Mouse (Mus musculus) brown adipose tissue, adult 24 weeks (tissue): ENCODE measurements around the gene Cebpg. TPM values are rescaled to one million over a fixed set of nuclear protein-coding genes. Genes with fewer than 3 reads are reported as not detected.

Experiments used
- H3K27ac ChIP-seq: fragments of 200-500 bp; replicated peaks from 2 replicates; pipeline ENCODE4 v1.5.1; 2012; ENCODE audit warnings: low read depth, mild to moderate bottlenecking, low read length
- H3K4me1 ChIP-seq: fragments of 200-500 bp; 2 replicates; pipeline ENCODE4 v1.6.1; 2012; ENCODE audit warnings: low read length, mixed read lengths; ENCODE audit not compliant: control insufficient read depth, insufficient read depth, insufficient read length
- H3K4me3 ChIP-seq: fragments of 200-500 bp; 2 replicates; pipeline ENCODE4 v1.5.1; 2012; ENCODE audit warnings: low read depth, mild to moderate bottlenecking, low read length, moderate library complexity; ENCODE audit not compliant: insufficient read depth
- polyA plus RNA-seq: library from polyadenylated mRNA; stranded (reverse); fragments of >200 nt; gene quantifications from 2 replicates; pipeline ENCODE4 v1.2.4, GENCODE M21; 2012; ENCODE audit not compliant: missing spikeins, insufficient read depth, insufficient read length

Cebpg gene
- polyA plus RNA-seq, 1 experiment = 53.7 TPM

DNA sequence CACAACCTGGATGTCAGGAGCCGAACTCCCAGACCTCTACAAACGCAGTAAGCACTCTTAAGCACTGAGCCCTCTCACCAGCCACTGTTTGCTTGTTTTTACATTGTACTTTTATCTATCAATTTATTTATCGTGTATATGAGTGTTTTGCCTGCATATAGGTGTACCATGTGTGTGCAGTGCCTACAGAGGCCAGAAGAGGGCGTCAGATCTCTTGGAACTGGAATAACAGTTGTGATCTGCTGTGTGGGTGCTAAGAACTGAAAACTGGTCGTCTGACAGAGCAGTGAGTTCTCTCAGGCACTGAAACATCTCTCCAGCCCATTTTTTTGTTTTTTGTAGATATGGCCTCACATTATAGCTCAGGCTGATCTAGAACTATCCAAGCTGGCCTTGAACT lies 3.1 kb upstream of the Cebpg start:
- peaks cover 4% of the 10 kb centered on the region; the same call in 1 of the 2 replicates for H3K4me1 ChIP-seq
- no peak overlapping the region for H3K27ac ChIP-seq

DNA sequence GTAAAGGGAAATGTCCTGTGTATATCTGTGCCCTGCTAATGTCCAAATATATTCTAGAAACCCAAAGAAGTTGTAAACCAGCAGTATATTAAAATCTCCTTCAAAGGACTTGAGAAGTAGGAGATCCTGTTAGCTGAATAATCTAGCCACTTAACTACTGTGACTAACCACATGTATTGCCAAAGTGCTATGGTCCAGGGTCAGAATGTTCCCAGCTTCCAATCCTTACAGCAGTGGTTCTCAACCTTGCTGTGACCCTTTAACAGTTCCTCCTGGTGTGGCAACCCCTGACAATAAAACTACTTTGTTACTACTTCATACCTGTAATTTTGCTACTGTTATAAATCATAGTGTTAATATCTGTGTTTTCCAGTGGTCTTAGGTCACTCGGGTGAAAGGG lies 2.0 kb upstream of the Cebpg start:
- Histone ChIP-seq H3K4me3 (no peak overlapping the region), H3K27ac (no peak overlapping the region), H3K4me1 (peaks cover 7% of the 10 kb centered on the region)

More for the DNA sequence above, 3.1 kb upstream of the Cebpg start:
- no peak overlapping the region for H3K4me3 ChIP-seq

DNA sequence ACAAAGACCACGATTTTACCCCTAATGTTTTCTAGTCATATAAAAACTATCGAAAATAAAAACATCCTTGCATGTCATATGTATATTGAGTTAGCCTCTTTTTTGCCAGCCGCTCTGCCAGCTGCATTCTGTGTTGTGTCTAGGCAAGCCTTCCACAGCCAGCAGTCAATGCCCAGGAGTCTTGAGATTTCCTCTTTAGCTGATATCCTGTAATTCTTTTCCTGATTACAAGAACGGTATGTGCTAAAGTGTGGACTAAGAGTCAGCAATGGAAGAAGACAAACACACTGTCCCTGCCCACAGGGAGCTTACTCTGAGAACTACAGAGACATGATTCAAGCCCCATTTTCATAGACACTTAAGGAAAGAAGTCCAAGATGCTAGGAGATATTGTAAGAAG lies 1.2 kb upstream of the Cebpg start:
- H3K4me1 ChIP-seq = peaks cover 9% of the 10 kb centered on the region
- H3K4me3 ChIP-seq = no peak overlapping the region
- peak overlapping the region; percentile 95 for H3K27ac ChIP-seq

DNA sequence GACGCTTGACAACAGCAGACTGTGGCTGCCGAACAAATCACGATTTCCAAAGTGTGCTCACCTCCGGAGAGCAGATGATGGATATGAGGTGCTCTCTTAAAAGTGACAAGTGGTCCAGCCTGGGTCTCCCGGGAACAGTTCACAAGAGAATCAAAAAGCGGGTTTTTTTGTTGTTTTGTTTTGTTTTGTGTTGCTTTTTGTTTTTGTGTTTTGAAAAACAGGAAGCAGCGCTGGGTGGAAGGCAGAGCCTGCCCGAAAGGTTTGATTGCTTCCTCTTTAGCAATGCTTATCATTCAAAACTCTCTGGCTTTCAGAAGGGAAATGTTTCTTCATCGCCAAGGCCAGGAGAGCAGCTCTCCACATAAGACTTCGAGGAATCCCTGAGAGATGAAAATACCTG lies 626 bp upstream of the Cebpg start:
- H3K4me3 ChIP-seq = peak overlapping the region; percentile 69
- H3K27ac ChIP-seq = peak overlapping the region; percentile 95
- H3K4me1 ChIP-seq = peaks cover 9% of the 10 kb centered on the region

DNA sequence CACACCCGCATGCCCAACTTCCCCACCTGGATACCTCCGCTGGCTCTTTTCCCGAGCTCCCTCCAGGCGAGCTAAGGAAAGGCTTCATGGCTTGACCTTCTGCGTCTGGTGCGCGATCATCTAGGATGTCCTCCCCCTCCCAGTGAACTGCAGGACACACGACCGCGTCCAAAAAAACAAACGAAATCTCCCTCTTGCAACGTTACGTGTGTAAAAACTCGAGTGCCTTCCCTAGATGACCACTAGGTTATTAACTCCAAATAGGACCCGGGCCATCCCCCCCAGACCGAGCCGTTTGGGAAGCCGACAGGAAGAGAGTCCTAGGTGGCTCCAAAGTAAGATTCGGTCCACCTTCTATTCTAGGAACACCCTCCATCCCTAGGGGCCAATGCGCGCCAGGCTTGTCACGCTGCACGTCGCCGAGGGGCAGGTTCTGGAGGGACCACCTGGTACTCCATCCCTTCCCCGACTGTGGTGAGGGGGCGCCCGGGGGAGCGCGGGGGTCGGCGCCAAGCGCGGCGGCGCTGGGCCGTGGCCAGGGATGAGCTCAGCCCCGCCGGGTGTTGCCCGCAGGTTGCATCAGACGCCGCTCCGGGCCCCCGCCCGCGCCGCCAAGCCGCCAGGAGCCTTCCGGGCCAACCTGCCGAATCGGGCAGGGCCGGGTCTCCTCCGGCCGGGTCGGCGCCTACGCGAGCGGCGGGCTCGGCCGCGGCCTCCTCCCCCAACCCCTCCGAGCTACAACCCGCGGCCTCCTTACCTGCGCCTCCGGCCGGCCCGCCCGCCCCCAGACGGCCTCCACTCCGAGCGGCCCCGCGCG lies 546 bp downstream of the Cebpg start:
- Histone ChIP-seq H3K4me3 (peak overlapping the region; percentile 80), H3K4me1 (peaks cover 14% of the 10 kb centered on the region), H3K27ac (peak overlapping the region; percentile 93)

DNA sequence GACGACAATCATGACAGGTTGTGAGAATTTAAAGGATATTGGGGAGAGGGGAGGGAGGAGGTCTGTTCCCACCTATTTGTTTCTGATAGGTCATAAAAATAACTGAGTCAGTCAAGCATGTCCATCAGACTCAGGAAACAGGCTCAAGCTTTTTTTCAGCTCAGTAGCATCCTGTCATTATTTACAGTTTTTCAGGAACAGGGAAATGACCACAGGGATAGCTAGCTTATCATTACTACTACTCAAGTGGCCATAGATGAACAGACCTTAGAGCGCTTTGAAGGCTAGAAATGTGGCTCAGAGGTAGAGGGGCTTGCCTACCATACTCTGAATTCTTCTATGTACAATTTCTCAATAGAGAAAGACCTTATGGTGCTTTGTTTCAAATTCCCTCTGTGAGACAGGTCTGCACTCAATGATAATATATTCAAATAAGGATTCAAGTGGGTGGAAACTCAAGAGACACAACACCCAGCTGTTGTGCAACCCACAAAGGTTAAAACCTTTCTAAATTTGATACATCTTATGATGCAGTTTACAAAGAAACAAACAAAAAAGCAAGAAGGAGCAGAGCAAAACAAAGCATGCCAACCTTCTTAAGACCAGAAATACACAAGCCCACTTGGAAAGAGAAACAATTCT lies 1.3 kb downstream of the Cebpg start:
- Histone ChIP-seq H3K4me3 (peak overlapping the region; percentile 80), H3K4me1 (peaks cover 14% of the 10 kb centered on the region), H3K27ac (peak overlapping the region; percentile 93)

DNA sequence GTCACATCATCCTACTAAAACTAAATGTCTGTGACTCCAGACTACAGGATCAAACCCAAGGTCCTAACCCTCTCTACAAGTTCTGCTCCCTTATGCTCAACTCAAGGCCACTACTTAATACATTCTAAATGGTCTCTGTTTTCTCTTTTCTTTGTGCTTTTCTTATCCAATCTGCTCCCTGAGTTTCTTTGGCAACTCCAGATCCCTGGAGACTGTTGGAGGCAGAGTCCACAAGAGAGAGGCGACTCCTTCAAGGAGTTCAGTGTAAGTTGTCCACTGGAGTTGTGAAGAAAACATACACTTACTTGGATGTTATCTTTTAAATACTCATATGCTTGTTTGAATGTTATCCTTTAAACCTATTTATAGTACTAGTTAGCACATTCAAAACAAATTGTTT lies 2.1 kb downstream of the Cebpg start:
- 0 out of 2 replicates have a peak overlapping the region, but pooled peaks have one; percentile 2 for H3K27ac ChIP-seq
- peaks cover 14% of the 10 kb centered on the region for H3K4me1 ChIP-seq
- no peak overlapping the region for H3K4me3 ChIP-seq

DNA sequence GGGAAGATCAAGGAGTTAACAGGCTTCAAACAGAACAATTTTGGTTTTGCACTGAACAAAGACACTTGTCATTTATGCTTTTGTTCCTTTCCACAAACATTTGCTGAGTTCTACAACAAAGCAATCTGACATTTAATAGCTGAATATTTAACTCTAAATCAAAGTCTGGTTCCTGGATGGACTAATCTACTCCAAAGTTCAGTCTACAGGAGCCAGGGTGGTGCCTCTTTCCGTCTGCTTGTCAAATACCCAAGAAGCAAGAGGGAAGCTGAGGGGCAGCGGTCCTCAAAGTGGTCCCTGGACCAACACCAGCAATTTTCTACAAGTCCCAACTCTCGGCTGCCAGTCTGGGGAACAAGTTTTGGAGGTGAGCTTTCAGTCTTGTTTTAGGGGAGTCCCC lies 3.2 kb downstream of the Cebpg start:
- Histone ChIP-seq H3K4me1 (peaks cover 14% of the 10 kb centered on the region), H3K4me3 (no peak overlapping the region), H3K27ac (no peak overlapping the region)

DNA sequence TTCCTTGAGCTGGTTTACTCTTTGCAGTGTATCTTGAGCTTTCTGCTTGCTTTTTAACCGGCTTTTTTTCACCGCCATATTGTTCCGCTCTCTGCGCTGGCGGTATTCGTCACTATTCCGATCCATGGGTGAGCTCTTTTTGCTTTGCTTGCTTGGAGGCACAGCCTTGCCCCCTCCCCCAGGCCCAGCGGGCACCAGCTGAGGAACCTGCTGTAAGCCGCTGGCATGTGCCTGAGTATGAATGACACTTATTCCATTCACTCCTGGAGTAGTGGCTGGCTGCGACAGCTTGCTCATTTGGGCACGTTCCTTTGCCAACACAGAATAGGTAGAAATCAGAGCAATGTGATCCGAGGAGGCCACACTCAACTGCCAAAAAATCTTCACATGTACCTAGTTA lies 5.8 kb downstream of the Cebpg start:
- H3K27ac ChIP-seq = no peak overlapping the region
- H3K4me1 ChIP-seq = peaks cover 14% of the 10 kb centered on the region
- H3K4me3 ChIP-seq = no peak overlapping the region

DNA sequence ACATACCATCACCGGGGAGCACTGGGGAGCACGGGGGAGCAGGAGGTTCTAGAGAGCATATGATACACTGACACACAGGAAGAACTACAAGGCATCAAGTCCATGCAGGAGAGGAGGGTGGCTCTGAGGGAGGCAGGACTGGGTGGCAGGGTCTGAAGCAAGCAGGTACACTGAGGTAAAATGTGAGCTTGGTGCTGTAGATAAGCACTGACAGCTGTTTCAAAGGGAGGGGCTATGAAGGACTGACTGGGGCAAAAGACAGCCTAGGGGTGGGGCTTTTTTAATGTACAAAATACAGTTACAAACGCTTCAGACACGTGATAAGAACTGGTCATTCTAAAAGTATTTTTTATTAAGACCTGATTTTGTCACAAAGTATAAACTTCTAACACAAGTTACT lies 10.3 kb downstream of the Cebpg start:
- no peak overlapping the region for H3K27ac ChIP-seq
- H3K4me1 ChIP-seq = peaks cover 24% of the 10 kb centered on the region
- H3K4me3 ChIP-seq = no peak overlapping the region

DNA sequence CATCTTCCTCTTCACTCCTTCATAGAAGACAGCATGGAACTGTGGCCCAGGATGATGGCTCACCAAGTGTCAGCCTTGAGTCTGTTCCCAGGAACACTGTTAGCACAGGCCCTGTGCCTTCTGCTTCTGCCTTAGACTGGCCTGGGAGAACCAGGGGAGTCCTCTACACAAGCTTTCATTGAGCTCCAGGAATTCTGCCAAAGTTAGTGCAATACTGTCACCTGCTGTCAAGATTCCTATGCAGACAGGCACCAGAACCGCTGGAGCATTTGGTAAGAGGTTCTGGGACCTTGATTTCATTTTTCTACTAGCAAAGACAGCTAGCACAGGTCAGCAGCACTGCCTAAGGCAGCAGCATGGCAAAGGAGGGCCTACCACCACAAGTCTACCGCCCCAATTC lies 11.7 kb downstream of the Cebpg start:
- Histone ChIP-seq H3K4me3 (no peak overlapping the region), H3K27ac (no peak overlapping the region)

DNA sequence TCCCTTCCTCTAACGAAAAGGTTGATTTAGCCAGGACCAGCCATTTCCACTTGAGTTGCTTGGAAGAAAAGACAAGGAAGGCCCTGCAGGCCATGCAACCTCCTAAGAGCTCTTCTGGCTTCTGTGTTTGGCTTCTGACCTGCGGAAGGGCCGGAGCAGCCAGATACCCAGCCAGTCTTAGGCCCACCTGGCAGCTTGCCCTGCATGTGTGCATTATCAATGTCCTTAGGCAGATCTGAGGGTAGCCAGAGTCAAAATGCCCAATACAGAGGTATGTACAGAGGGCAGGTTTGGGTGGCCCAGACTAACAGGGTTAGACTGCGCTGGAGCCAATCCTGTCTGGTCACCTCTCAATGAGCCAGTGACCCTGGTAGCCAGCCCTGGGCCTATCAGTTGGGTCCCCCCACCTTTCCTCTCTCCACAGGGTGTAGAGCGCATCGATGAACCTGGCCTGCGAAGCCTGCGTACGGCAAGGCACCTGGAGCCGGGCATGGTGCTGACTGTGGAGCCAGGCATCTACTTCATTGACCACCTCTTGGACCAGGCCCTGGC lies 13.0 kb downstream of the Cebpg start:
- Histone ChIP-seq H3K27ac (peak overlapping the region; percentile 43), H3K4me1 (peaks cover 35% of the 10 kb centered on the region), H3K4me3 (no peak overlapping the region)

More for the DNA sequence above, 11.7 kb downstream of the Cebpg start:
- H3K4me1 ChIP-seq = peaks cover 28% of the 10 kb centered on the region

DNA sequence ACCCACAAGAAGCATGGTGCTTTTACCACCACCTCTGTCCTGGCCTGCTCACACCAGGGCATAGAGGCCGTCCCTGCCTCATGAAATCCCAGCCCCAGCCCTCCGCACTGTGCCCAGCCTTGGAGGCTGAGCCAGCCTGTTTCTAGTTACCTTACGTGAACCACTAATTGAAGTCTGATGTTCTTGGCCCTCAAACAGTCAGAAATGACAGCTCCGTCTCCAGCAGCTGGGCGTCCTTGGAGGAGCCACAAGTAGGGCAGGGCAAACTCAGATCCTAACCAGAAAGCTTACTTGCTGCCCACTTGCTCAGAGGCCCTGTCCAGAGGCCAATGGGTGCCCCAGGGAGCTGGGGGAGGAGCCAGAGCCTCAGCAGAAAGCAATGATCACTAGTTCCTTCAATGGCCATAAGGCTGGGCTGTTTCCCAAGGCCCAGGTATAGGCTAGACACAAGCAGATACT lies 13.6 kb downstream of the Cebpg start:
- peak overlapping the region; percentile 85 for H3K27ac ChIP-seq
- peaks cover 39% of the 10 kb centered on the region for H3K4me1 ChIP-seq
- no peak overlapping the region for H3K4me3 ChIP-seq

DNA sequence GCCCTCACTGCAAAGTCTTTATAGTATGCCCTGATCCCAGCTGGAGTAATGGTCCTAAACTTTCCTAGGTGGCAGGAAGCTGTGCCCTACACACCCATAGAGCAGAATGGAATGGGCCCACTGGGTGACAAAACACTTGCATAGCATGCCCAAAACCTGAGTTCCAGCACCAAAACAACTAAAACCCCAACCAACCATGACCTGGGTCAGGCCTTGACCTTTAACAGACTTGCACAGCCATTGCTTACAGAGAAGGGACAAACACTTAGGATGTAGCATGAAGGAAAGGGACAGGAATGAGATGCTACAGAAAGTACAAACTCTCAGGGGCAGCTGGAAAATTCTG lies 14.2 kb downstream of the Cebpg start:
- Histone ChIP-seq H3K4me3 (no peak overlapping the region), H3K4me1 (peaks cover 42% of the 10 kb centered on the region), H3K27ac (peak overlapping the region; percentile 85)

DNA sequence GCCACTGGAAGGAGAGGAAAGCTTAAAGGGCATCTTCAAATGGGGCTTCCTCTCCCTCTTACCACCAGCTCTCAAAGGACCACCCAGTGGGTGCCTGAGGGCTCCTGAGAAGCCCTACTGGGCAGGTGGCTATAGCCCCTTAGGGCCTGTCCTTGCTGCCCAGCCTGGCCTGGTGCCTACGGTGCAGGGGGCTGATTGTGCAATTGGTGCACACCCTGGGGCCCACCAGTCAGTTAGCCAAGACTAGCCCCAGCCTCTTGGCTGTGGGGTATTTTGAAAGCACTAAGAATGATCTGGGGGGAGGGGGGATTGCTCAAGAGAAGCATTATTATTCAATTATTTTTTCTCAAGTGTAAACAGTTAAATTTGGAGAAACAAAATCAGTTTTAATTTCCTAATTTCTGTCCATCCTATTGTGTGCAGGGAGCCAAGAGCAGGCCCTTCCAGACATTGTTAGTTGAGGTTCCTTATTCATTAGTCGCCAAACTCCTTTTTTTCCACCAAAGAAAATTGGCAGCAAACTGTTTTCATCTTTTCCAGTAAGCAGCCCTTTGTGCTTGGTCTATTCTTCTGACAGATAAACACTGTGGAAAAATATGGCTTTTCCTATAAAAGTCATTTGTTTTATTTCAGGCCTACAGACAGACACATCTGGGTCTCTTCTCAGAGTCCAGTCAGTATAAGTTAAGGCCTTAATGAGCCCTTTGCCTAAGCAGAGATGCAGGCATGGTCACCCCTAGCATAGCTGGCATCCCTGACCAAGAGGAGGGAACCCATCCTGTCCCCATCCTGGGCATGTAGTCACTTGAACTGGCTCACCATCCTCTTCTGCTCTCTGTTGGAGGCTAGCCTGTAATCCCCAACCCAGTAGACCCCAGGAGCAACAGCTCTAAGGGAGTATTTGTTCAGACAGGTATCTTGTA lies 14.8 kb downstream of the Cebpg start:
- Histone ChIP-seq H3K4me1 (peaks cover 48% of the 10 kb centered on the region), H3K4me3 (no peak overlapping the region), H3K27ac (peak overlapping the region; percentile 85)
